Mouse (Mus musculus): ENCODE data around the gene Ankzf1.

- TF ChIP-seq POLR2A (IDR thresholded peaks at IDR 0.05; ENCODE audit: extremely low read depth, insufficient read depth, low read length) (peak; percentile 99), CTCF (IDR thresholded peaks at IDR 0.05; ENCODE audit: low read depth, low read length) (peak; percentile 26)
Observed at GRCm38 (mm10) chr1:75219078-75219477, 27.1 kb downstream of the Ankzf1 start.

Data from liver, adult 2 months (tissue).